Mouse (Mus musculus) adrenal gland, postnatal 14 days (tissue): ENCODE measurements around the gene Mcfd2. TPM values are rescaled to one million over a fixed set of nuclear protein-coding genes. Genes with fewer than 3 reads are reported as not detected.

ENCODE experiments used
- DNase-seq: peaks from one replicate; pipeline ENCODE4 v3.0.0; 2021; ENCODE audit warnings: mixed read lengths
- total RNA-seq: library from RNA; stranded (reverse); gene quantifications from 2 replicates; pipeline ENCODE4 v1.2.3, GENCODE M21; 2021

The Mcfd2 gene
- total RNA-seq, 1 experiment from 2014 or later: 167 TPM

DNA sequence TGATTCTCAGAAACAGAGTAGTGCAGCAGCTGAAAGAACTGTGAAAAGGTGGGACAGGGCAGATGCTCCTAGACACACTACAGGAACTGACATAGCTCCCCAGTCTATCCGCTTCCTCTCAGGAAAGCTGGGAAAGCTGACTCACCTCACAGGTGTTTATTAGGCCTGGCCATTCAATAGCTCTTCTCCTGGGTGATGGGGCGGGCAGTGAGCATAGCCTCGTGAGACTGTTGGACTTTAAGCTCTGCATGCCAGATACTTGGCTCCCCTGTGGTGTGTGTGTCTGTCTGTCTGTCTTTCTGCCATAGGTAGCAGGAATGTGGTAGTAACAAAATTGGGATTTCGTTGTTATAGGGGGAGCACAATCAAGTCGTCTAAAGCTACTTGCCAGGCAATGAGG lies 23.6 kb upstream of the Mcfd2 start:
- no peak for DNase-seq

DNA sequence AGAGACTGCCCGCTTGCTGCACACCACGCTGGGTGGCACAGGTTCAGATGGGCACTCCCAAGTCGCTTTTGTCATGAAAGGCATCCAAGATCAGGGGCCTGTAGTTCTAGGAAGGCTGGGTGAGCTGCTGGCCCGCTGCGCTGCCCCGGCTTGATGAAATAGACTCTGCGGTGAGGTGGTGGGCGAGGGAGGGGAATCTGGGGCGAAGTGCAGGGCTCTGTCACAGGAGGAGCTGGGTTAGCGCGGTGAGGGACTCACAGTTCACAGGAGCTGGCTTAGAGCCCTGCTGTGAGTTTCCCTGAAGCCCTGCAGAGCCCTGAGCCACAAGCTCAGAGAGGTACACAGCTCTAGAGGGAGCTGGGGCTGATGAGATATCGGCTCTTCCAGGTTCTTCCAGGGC lies 22.4 kb upstream of the Mcfd2 start:
- DNase-seq: no peak

DNA sequence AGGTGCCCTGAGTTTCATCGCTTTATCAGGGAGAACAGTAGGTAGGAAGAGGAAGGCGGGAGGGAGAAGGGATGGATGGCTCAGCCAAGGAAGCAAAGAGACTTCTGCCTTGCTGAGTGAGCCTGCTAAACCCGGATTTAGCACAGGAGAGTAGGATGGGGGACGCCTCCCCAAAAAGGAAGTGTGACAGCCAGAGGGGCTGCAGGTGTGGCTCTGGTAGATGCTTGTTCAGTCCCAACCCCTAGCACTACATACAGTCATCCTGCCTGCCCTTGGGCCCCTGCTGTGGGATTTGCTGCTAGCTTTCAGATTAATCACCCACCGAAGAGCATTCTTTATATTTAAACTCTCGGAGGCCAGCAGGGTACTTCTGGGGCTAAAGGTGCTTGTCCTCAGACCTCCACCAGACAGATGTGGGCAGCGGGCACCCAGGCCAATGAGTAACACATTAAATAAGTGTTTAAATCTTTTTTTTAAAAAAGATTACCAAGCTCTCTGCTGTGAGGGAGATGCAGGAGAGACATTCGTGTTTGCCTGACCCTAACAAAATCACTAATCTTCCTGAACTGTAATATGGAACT lies 21.6 kb upstream of the Mcfd2 start:
- no peak for DNase-seq

DNA sequence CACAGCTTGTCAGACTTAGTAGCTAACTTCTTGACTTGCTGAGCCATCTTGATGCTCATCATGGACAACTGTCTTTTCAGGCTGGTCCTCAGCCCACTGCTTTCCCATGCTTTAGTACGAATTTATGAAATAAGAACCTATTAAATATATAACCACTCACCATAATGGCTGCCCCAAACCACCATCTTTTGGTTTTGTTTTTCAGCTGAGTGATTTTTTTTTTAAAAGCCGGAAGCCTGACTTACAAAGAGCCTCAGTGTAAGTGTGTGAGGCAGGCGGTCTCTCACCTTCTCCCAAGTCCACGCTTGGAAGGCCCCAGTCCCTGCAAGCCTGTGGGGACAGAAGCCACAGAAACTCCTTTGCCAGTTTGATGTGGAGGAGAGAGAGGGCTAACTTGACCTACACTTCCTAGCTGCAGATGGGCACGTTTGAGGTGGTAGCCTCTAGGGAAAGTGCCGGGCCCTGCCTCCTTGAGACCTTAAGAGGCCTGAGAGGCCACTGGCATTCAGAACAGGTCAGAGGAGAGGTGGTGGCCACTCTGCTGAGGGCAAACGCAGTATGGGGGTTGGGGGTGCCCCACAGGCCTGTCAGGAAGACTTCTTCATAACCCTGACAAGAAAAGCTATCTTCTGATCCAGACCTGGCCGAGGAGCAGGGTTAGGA lies 20.9 kb upstream of the Mcfd2 start:
- DNase-seq: no peak

DNA sequence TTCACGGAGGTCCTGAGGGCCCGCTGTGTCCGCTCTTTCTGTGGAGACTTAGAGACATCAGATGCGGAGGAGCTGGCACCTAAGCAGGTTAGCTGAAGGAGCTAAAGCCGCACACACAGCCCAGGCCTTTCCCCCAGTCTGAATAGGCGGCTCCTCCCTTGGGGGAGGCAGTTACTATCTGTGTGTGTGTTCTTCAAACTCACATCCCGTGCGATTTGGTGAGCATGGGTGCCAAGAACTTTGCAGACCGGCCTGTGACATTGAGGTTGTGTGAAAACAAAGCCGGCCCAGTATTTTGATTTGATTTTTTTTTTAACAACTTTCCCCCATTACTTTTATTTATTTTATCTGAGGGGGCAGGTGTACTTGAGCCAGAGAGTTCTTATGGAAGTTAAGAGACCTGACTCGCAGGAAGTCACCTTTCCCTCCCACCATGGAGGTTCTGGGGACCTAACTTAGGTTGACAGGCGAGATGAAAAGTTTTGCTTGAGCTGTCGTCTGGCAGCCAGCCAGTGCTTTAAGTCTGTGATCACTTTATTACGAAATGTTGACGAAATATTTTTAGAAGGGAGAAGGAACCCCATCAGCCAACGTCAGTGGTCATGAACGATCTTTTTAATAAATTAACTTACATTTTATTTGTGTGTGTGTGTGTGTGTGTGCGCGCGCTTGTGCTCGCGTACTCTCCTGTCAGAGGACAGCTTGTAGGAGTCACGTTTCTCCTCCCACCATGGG lies 20.2 kb upstream of the Mcfd2 start:
- DNase-seq: no peak

DNA sequence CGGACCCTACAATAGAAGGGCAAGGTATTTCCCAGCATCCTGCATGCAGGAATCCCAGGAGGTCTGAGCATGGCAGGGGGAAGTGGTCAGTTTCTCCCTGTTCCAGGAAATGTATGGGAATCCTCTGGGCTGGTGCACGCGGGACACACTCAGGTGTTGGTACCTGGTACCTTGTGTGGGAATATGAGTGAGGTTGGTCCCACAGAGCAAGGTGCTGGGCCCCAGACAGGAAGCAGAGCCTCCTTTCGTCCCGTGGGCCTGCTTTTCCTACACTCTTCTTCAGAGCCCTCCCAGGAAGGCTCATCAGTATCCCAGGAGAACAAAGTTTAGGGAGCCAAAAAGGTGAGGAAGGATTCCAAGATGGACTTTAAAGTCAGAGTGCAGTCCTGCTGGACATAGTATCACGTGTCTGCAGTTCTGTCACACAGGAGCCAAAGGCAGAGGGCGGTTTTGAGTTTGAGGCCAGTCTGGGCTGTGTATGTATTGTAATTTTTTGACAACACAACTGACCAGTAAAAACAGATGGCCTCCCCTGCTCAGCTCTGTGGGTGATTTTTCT lies 18.8 kb upstream of the Mcfd2 start:
- no peak for DNase-seq

DNA sequence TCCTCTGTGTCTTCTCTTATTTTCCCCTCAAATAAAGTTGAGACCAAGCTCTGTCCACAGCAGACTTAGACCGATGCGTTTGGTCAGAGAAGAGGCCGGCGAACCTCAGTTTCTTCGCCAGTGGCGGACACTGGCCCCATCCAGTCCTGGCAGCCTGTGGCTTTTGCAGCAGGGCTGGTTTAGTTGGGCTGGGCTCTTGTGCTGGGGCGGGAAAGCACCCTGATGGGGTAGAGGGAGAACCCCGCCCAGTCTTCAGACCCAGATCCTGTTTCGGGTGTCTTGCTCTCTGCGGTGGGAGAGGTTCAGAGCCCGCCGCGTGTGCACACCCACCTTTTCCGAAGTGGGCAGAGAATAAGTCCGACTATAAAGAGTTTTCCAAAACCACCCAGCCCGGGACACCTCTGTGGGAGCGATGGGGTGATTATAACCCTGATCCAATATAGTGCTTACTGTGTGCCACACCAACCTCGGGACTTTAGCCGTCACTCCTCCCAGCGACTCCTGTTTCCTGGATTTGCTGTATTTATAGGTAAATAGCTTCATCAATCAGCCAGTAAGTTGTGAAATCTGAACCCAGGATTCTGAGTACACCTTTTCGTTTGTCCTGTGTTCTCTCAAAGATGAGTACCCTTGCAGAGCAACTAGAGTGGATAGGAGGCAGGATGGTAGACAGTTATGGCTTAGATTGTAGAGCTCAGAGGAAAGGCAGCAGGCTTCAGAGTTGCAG lies 18.2 kb upstream of the Mcfd2 start:
- DNase-seq: peak; percentile 42

DNA sequence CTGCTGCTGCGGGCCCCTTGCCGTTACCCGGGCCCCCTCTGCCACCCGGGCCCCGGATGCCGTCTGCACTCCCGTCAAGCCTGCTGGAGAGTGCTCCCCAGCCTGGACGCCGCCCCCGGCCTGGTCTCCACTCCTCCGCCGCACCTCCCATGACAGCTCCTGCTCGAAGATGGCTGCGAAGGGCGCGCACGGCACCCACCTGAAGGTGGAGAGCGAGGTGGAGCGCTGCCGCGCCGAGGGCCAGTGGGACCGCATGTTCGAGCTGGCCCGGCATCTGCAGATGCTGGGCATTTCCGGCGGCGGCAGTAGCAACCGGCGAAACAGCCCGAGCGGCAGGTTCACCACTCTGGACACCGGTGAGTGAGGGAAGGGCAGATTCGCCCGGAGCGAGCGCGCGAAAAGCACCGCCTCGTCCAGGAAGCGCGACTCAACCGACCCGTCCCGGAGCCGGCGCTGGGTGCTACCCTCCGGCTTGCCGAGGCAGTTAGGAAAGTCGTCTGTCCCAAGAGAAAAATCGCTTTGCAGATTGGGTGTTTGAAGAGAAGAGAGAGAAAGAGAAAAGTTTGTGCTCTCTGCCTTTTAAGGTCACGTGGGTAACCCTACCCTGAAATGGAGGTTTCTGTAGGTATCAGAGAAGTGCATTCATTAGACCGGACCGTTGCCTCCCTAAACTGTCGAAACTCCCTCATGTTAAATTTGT lies 17.5 kb upstream of the Mcfd2 start:
- peak; percentile 81 for DNase-seq

DNA sequence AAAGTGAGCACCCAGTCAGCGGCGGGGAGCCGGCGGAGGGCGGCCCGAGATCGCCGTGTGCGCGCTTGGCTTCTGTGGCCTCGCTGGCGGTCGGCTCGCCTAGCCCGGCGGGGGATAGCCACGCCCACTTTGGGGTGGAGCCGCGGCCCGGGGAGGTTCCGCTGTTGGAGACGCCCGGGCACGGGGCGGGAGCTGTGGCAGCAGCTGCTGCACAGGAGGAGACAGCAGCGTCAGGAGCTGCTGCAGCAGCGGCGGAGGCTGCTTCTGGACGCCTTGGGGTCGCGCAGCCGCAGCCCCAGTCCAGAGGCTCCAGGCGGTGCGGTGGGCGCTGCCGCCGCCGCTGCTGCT lies 16.9 kb upstream of the Mcfd2 start, which contains the start of gene Ttc7:
Gene Ttc7, plus strand, starts transcription at position 181 of the 348 bp plus-strand sequence.
- peak; percentile 100 for DNase-seq

DNA sequence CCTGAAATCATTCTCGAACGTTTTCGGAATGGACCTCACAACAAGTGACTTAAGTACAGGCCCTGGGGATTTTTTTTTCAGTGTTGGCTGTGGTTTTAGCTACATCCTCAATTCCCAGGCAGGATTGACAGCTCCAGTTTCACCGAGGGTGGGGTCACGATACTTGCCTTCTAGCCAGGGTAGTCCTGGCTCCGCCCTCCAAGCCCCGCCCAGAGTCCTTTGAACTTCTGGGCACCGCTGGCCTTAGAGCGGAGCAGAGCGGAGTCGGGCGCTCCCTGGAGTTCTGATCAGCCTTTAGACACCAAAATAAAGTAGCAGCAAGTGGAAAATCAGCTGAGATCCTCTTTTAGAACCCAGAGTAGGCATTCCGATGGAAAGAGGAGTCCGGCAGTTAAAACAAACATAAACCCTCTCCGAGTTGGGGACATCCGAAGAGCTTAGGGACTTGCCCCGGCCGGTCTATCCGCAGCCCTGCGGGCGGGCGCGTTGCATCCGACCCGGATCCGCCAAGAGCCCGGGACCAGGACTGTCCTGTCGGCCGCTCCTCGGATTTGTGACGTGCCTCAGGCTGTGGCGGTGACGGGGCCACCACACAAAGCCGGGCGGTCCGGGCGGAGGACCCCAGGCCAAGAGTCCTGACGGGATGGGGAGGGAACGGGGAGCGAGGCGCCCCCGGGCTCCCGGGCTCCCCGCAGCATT lies 16.4 kb upstream of the Mcfd2 start:
- peak; percentile 96 for DNase-seq

DNA sequence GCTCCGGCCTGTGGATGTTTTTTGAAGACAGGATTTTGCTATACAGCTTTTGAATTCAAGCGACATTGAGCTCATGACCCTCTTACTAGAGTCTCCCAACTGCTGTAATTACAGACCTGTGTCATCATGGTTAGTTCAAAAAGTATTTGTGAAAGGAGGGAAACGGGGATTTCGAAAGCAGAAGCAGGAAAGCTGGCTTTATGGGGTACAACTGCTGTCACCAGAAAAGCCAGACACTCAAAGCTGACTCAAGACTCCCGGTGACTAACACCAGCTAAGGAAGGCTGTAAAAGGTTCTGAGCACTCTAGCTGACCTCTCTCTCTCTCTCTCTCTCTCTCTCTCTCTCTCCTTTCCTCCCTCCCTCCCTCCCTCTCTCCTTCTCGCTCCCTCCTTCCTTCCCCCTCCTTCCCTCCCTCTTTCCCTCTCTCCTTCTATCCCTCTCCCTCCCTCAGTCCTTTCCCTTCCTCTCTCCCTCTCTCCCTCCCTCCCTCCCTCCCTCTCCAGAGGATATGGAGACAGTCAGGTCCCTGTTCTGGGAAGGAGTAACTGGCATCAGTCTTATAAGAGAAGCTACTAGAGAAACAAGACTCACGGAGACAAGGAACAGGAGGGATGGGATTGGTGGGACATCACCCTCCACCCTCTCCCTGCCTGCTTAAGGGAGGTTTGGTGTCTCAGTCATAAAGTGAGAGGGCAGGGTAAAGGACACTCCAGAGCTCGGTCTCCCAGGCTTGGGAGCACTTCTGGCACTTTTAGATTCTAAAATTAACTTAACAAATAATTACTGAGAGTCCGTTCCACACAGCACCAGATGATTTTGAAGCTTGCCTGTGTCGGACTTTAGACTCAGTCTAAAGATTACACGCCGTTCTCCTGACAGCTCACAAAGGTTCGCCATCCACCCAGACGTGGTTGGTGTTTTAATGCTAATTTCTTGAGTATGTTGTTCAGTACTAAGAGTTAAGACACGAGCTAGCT lies 9.9 kb upstream of the Mcfd2 start:
- no peak for DNase-seq

DNA sequence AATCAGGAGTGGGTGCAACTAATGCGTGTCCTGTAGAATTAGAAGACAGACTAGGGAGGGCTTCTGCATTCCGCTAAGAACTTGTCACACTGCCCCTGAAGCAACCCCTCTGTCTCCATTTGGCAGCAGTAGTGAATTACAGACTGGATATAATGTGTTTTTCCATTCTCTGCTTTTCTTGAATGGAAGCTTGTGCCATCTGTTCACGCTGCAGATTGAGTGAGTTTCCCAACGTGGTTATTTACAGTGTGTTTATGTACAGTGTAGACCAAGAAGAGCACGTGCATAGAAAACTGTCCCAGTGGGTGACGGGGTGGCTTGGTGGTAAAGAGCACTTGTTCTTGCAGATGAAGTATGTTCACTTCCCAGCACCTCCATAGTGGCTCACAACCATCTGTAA lies 3.7 kb upstream of the Mcfd2 start:
- no peak for DNase-seq

DNA sequence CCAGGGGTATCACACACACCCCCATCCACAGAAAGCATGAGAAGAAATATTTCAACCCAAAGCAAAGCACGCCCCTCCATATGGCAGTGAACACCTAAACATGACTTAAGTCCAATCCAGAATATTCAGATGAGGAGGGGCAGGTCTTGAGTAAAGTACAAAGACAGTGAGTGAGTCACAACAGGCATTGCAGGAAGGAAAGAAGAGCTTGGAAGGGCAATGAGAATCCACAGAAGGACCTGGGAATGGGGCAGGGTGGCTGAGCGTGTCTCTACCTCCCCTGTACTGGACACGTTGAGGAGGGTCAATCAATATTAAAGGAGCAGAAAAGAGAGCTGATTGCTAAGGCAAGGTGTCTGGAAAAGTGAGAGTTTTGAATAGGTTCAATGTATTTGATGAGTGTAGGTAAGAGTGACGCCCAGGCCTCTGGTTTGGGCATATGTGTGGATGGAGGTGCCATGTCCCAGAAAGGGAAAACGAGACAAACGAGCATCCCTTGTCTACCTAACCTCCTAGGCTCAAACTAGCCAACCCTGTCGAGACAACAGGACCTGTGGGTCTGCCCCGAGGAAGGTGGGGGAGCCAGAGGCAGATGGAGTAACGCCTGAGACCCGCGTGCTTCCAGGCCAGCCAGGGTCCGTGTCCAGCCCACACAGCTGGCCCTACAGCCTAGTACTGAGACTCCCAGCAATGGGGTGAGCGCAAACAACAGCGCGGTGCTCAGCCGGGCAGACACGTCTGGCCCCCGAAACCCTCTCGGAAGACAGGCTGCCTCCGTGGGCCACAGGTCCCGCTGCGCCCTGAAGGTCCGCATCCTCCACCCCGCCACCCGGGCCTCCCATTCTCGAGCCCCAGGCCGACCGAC lies 576 bp downstream of the Mcfd2 start:
- DNase-seq: no peak

DNA sequence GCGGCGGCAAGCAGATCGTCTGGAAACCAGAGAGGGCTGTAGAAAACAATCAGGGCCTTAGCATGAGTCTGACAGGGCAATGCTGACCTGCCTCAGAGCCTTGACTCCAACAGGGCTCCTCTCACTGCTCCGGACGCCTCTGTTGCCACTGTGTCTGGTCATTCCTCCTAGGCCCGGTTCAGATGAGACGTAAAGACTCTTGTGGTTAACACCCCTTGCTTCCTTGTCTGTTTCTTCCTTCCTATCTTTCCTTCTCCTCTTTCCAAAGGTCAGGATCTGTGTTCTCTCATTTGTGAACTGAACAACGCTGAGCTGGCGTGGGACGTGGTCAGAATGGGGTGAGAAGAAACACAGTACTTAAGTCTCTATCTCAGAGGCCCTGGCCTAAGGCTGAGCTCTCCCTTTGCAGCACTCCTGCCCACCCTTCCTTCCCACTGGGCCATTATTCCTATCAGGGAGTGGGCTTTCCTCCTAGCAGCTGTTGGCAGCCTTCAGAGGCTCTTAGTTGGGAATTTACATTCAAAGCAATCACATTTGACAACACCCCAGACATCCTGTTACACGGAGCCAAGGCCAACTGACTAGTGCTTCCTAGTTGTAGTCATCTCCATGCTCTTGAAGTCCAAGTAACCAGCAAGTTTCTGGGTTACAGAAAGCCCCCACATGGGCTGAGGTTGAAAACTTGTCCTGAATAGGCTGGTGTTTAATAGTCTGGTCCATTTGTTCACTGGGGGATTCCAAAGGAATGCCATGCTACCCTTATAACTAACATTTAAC lies 1.5 kb downstream of the Mcfd2 start:
- DNase-seq: peak; percentile 36

DNA sequence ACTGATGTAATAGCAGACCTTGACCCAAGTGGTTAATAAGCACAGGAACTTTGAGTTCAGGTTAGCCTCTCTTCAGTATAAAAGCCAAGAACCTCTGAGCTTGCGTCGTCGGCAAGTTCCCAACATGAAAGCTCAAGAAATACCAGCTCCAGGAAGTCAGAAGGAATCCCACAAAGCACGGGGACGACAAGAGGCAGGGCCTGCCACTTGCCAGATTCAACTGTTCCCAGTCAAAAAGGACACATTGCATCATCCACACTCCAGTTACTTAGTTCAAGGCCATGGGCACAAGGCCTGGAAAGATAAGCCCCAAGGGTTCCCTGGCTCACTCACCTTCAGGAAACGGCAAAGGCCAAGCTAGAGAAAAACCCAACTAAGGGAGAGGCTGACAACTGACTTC lies 2.3 kb downstream of the Mcfd2 start:
- peak; percentile 72 for DNase-seq

DNA sequence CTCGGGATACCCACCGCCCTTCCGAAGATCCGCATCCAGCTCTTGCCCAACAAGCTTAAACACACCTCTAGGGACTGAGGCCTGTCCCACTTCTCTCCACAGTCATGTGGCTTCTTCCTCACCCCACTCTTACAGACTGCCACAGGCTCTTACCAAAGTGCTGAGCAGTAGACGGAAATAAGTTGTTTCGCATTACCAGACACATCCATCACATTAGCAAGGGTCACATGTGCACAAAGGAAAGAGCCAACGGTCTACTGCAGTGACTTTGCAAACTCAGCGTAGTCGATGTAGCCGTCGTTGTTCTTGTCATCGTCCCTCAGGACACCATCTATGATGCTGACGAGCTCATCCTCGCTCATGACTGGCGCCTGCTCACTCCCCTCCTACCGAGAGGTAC lies 10.1 kb downstream of the Mcfd2 start:
- DNase-seq: no peak

DNA sequence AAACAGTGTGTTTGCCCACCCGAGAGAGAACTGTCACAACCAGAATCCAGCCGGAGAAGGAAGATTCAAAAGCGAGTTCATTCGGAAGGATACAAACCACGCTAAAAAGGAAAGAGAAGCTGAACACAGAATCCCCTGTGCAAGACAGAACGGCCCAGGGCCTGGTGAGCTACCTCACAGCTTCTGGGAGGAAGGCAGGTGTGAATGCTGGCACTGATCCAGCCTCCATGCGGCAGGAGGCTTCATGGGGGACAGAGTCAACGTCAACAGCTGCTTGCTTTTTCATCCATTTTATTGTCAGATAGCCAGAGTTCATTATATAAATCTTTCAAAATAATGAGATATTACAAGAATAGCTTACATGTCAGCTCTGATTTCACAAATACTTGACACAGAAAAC lies 11.4 kb downstream of the Mcfd2 start:
- DNase-seq: no peak

DNA sequence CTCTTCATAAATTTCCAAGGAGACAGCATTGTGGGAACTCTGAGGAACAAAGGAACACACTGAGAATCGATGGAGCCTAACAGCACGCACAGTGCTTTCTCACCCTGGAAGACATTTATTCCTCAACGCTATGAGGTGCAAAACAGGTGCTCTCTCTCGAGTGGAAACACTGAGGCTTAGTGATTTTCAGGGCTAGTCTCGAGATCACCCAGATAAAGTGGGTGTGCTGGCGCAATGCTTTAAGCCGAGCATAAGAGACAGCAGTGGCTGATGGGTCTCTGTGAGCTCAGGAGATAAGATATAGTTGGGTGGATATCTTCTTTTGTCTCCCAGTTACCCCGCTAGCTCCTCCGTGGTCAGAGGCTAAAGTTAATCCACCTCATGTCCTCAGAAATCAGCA lies 19.6 kb downstream of the Mcfd2 start:
- DNase-seq: no peak
